Mouse (Mus musculus): ENCODE results near the gene Myh7. TPM values are rescaled to one million over a fixed set of nuclear protein-coding genes. Genes with fewer than 3 reads are reported as not detected.

Myh7 gene
- total and polyA plus RNA-seq, 3 experiments = 0.08 TPM; not detected in 2

- no peak for DNase-seq (ENCODE audit: extremely low read depth)
- Histone ChIP-seq H3K27ac (ENCODE audit: insufficient read depth, low read depth) (no peak overlapping the region), H3K36me3 (replicated peaks in 1 of 2; ENCODE audit: control insufficient read depth in 1 of 2, insufficient read depth in 1 of 2, low read length in 1 of 2) (no peaks in the 10 kb centered on the region), H3K4me3 (replicated peaks in 1 of 3; ENCODE audit: low read depth in 2 of 3, low read length in 2 of 3, poor library complexity in 1 of 3) (no peak overlapping the region), H3K9me3 (replicated peaks; ENCODE audit: low read length) (no peaks in the 10 kb centered on the region), H3K4me1 (ENCODE audit: control insufficient read depth in 1 of 2, insufficient read depth in 2 of 2) (no peaks in the 10 kb centered on the region), H3K9ac (ENCODE audit: insufficient read depth, low read depth) (no peak overlapping the region), H3K4me2 (ENCODE audit: insufficient read depth, low read depth, poor library complexity, severe bottlenecking) (no peak overlapping the region), H3K27me3 (replicated peaks) (peaks cover 53% of the 10 kb centered on the region), H3K79me2 (replicated peaks; ENCODE audit: control insufficient read depth, extremely low read depth, insufficient read depth, poor library complexity, severe bottlenecking) (no peaks in the 10 kb centered on the region)
- in situ Hi-C loops (cut with MboI; ENCODE audit: low pct_ligation_motif_present, low pct_unique_long_range_greater_than_20kb, low sequenced_read_pairs) = no loop called here
- dilution Hi-C loops (cut with MboI; ENCODE audit: extremely low pct_ligation_motif_present, extremely low pct_unique_long_range_greater_than_20kb, low sequenced_read_pairs) = no loop called here
- no peak for TF ChIP-seq POLR2A (IDR thresholded peaks at IDR 0.05; ENCODE audit: low read depth, low read length)
- no peak for TF ChIP-seq KAT2A (IDR thresholded peaks at IDR 0.05; ENCODE audit: insufficient replicate concordance, low read length)
- no peak for TF ChIP-seq RAD21 (IDR thresholded peaks at IDR 0.05; ENCODE audit: low read depth, low read length)
- TF ChIP-seq POLR2AphosphoS2 (IDR thresholded peaks at IDR 0.05; ENCODE audit: low read depth, low read length) = no peak
- TF ChIP-seq ZMIZ1 (IDR thresholded peaks at IDR 0.05; ENCODE audit: low read depth, low read length) = no peak
- TF ChIP-seq SMC3 (IDR thresholded peaks at IDR 0.05; ENCODE audit: low read depth, low read length) = no peak
- TF ChIP-seq USF1 (IDR thresholded peaks at IDR 0.05; ENCODE audit: low read depth, low read length) = no peak
- TF ChIP-seq CHD1 (IDR thresholded peaks at IDR 0.05; ENCODE audit: low read depth, low read length) = no peak
- TF ChIP-seq MXI1 (IDR thresholded peaks at IDR 0.05; ENCODE audit: low read depth, low read length) = no peak
- no peak for TF ChIP-seq JUND (conservative IDR thresholded peaks at IDR 0.05; ENCODE audit: low read depth, low read length)
- TF ChIP-seq SIN3A (IDR thresholded peaks at IDR 0.05; ENCODE audit: low read length) = no peak
- no peak for TF ChIP-seq CTCF (conservative IDR thresholded peaks at IDR 0.05 in 1 of 2, IDR thresholded peaks at IDR 0.05 in 1 of 2; ENCODE audit: low read depth in 2 of 2, low read length in 2 of 2)
- no peak for TF ChIP-seq UBTF (IDR thresholded peaks at IDR 0.05; ENCODE audit: low read depth, low read length)
- TF ChIP-seq E2F4 (IDR thresholded peaks at IDR 0.05; ENCODE audit: insufficient replicate concordance, low read depth, low read length) = no peak
- TF ChIP-seq TCF12 (IDR thresholded peaks at IDR 0.05; ENCODE audit: low read depth, low read length) = no peak
Measured at GRCm38 (mm10) chr14:54981934-54982333, 12.5 kb downstream of the Myh7 start.

- Histone ChIP-seq H3K4me1 (ENCODE audit: control insufficient read depth in 1 of 2, insufficient read depth in 2 of 2) (peaks cover 5 to 11% of the 10 kb centered on the region in 2 experiments; a peak in 3 of 4 replicates), H3K9ac (ENCODE audit: insufficient read depth, low read depth) (no peak overlapping the region), H3K36me3 (replicated peaks in 1 of 2; ENCODE audit: control insufficient read depth in 1 of 2, insufficient read depth in 1 of 2, low read length in 1 of 2) (no peaks in the 10 kb centered on the region), H3K27me3 (replicated peaks) (peaks cover 41% of the 10 kb centered on the region), H3K4me2 (ENCODE audit: insufficient read depth, low read depth, poor library complexity, severe bottlenecking) (no peak overlapping the region), H3K9me3 (replicated peaks; ENCODE audit: low read length) (no peaks in the 10 kb centered on the region), H3K79me2 (replicated peaks; ENCODE audit: control insufficient read depth, extremely low read depth, insufficient read depth, poor library complexity, severe bottlenecking) (no peaks in the 10 kb centered on the region), H3K4me3 (replicated peaks in 1 of 3; ENCODE audit: low read depth in 2 of 3, low read length in 2 of 3, poor library complexity in 1 of 3) (no peak overlapping the region), H3K27ac (ENCODE audit: insufficient read depth, low read depth) (no peak overlapping the region)
- no peak for DNase-seq (ENCODE audit: extremely low read depth)
- in situ Hi-C loops (cut with MboI; ENCODE audit: low pct_ligation_motif_present, low pct_unique_long_range_greater_than_20kb, low sequenced_read_pairs) (no loop called here), dilution Hi-C loops (cut with MboI; ENCODE audit: extremely low pct_ligation_motif_present, extremely low pct_unique_long_range_greater_than_20kb, low sequenced_read_pairs) (no loop called here)
- TF ChIP-seq E2F4 (IDR thresholded peaks at IDR 0.05; ENCODE audit: insufficient replicate concordance, low read depth, low read length) = no peak
- no peak for TF ChIP-seq KAT2A (IDR thresholded peaks at IDR 0.05; ENCODE audit: insufficient replicate concordance, low read length)
- TF ChIP-seq RCOR1 (conservative IDR thresholded peaks at IDR 0.05; ENCODE audit: low read depth, low read length) = no peak
- TF ChIP-seq BHLHE40 (IDR thresholded peaks at IDR 0.05; ENCODE audit: low read depth, low read length) = no peak
- TF ChIP-seq UBTF (IDR thresholded peaks at IDR 0.05; ENCODE audit: low read depth, low read length) = no peak
- no peak for TF ChIP-seq ZNF384 (IDR thresholded peaks at IDR 0.05; ENCODE audit: low read depth, low read length)
- TF ChIP-seq EP300 (IDR thresholded peaks at IDR 0.05; ENCODE audit: low read length) = no peak
- TF ChIP-seq POLR2AphosphoS2 (IDR thresholded peaks at IDR 0.05; ENCODE audit: low read depth, low read length) = no peak
- no peak for TF ChIP-seq GABPA (IDR thresholded peaks at IDR 0.05; ENCODE audit: insufficient replicate concordance, low read depth, low read length)
- TF ChIP-seq CTCF (conservative IDR thresholded peaks at IDR 0.05 in 1 of 2, IDR thresholded peaks at IDR 0.05 in 1 of 2; ENCODE audit: low read depth in 2 of 2, low read length in 2 of 2) = no peak
- TF ChIP-seq POLR2A (IDR thresholded peaks at IDR 0.05; ENCODE audit: low read depth, low read length) = no peak
- no peak for TF ChIP-seq IRF4 (IDR thresholded peaks at IDR 0.05; ENCODE audit: low read depth, low read length)
- TF ChIP-seq ETS1 (conservative IDR thresholded peaks at IDR 0.05; ENCODE audit: low read depth, low read length) = no peak
- TF ChIP-seq MAZ (IDR thresholded peaks at IDR 0.05; ENCODE audit: low read depth, low read length) = no peak
- no peak for TF ChIP-seq PAX5 (IDR thresholded peaks at IDR 0.05; ENCODE audit: low read length)
- no peak for TF ChIP-seq HCFC1 (IDR thresholded peaks at IDR 0.05; ENCODE audit: low read depth, low read length)
- no peak for TF ChIP-seq ZC3H11A (IDR thresholded peaks at IDR 0.05; ENCODE audit: low read depth, low read length)
- no peak for TF ChIP-seq USF1 (IDR thresholded peaks at IDR 0.05; ENCODE audit: low read depth, low read length)
- no peak for TF ChIP-seq MXI1 (IDR thresholded peaks at IDR 0.05; ENCODE audit: low read depth, low read length)
Measured at GRCm38 (mm10) chr14:54978664-54979063, 15.8 kb downstream of the Myh7 start.

Measured in CH12.LX (cell line).